16 mouse cellular contexts compared by ENCODE assay signal in the genomic region with DNA sequence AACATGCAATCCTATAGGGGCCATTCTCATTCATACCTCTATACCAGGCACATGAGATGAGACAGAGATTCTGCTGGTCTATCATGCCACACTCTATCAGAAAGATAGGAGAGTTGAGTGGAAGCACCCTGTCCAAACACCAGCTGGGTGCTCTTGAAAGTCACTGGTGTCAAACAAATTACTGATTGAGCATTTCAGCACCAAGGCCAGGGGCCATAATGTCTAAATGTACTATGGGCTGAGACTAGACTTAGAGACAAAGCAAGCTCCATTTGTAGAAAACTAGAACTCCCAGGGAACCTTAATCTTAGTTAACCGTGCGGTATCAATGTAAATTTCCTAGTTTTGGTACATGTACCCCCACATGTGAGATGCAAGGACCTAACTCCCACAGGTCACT.
DNase-seq lines count a peak whose midpoint lies in the region; ATAC-seq and TF ChIP-seq lines count a peak whose summit lies in the region.
"Had no signal": no experiment of that assay in that cellular context is flagged by ENCODE, and none has a peak within 500 bp of the region (broad histone marks: within the 10 kb centered on the region; RNA-seq: fewer than 3 reads in every experiment).

No protein-coding gene starts in this region.

- intact Hi-C loops in left cerebral cortex, postnatal 4 days (cut with DNase I), result no loop called here
- intact Hi-C loops in left cerebral cortex, postnatal 25 days (cut with DNase I), result no loop called here

- DNase-seq in adrenal gland, postnatal 10 days, result peak; percentile 54
- no peak for DNase-seq in adrenal gland, postnatal 4 days (ENCODE audit: low spot score in 2 of 2)
- peak; percentile 4 for DNase-seq in kidney, adult 2 months
- DNase-seq in NIH3T3 (ENCODE audit: low read depth), result peak; percentile 32
- peak; percentile 19 to 54 for DNase-seq in kidney, postnatal 36 days
- DNase-seq in left cerebral cortex, postnatal 4 days, result no peak
- DNase-seq in left cerebral cortex, postnatal 25 days (ENCODE audit: low spot score in 2 of 2), result no peak
- DNase-seq: right cerebral cortex, postnatal 14 days; thymus, postnatal 25 days had no signal

- no peak overlapping the region for H3K9ac ChIP-seq in kidney, embryonic 15.5 days
- H3K9ac ChIP-seq: hindbrain, embryonic 13.5 days; liver, embryonic 14.5 days had no signal

- no peak for ATAC-seq in kidney, embryonic 15.5 days (replicated peaks; ENCODE audit: low FRiP score)
- ATAC-seq: midbrain, embryonic 16.5 days had no signal

- H3K4me2 ChIP-seq in kidney, embryonic 15.5 days, result no peak overlapping the region
- H3K4me2 ChIP-seq: heart, embryonic 11.5 days; hindbrain, embryonic 13.5 days had no signal

- no peaks in the 10 kb centered on the region for H3K9me3 ChIP-seq in kidney, embryonic 15.5 days (replicated peaks)
- H3K9me3 ChIP-seq: hindbrain, embryonic 13.5 days had no signal

- TF ChIP-seq POLR2A in kidney, adult 2 months (IDR thresholded peaks at IDR 0.05; ENCODE audit: low read depth, low read length), result no peak

- no peaks in the 10 kb centered on the region for H3K4me1 ChIP-seq in kidney, adult 2 months (ENCODE audit: control insufficient read depth, insufficient read depth, low read length)
- no peaks in the 10 kb centered on the region for H3K4me1 ChIP-seq in kidney, embryonic 15.5 days

- no peak overlapping the region for H3K27ac ChIP-seq in kidney, adult 2 months (ENCODE audit: insufficient read depth, low read depth, low read length)
- H3K27ac ChIP-seq in kidney, embryonic 15.5 days, result no peak overlapping the region
- H3K27ac ChIP-seq: hindbrain, embryonic 13.5 days; left cerebral cortex, adult 2 months; liver, embryonic 14.5 days; macrophage had no signal

- no peak for TF ChIP-seq CTCF in kidney, adult 2 months (conservative IDR thresholded peaks at IDR 0.05; ENCODE audit: insufficient read depth, insufficient read length, low read depth, low read length)

- no peaks in the 10 kb centered on the region for H3K27me3 ChIP-seq in kidney, adult 2 months (replicated peaks; ENCODE audit: control insufficient read depth, insufficient read depth, low read length)
- H3K27me3 ChIP-seq in kidney, embryonic 15.5 days, result no peaks in the 10 kb centered on the region
- H3K27me3 ChIP-seq: hindbrain, embryonic 13.5 days had no signal

- 85% methylated on average over 2 of the region's 2 CpGs for WGBS in kidney, adult 2 months
- WGBS in kidney, embryonic 15.5 days, result 95% methylated on average over 2 of the region's 2 CpGs

- H3K4me3 ChIP-seq in kidney, adult 2 months (ENCODE audit: insufficient read depth, low read depth, low read length), result no peak overlapping the region
- no peak overlapping the region for H3K4me3 ChIP-seq in kidney, embryonic 15.5 days (replicated peaks)
- H3K4me3 ChIP-seq: hindbrain, embryonic 13.5 days; left cerebral cortex, adult 2 months had no signal

- H3K36me3 ChIP-seq in kidney, adult 2 months (ENCODE audit: control insufficient read depth, insufficient read depth, low read length), result no peaks in the 10 kb centered on the region
- H3K36me3 ChIP-seq in kidney, embryonic 15.5 days, result no peaks in the 10 kb centered on the region
- H3K36me3 ChIP-seq: hindbrain, embryonic 13.5 days had no signal

Comparison
In these comparisons a context has a peak if more than half of its experiments do, and no peak if none do; other contexts are left out.
1. DNase-seq: peak in adrenal gland, postnatal 10 days (single experiment), kidney, adult 2 months (single experiment), NIH3T3 (single experiment) and kidney, postnatal 36 days (2 of 2); none in adrenal gland, postnatal 4 days (0 of 2), left cerebral cortex, postnatal 4 days (single experiment) and left cerebral cortex, postnatal 25 days (0 of 2).